Mouse (Mus musculus): ENCODE data around the gene Dgkh.
"Not testable (repeated sequence)": the region's sequence is repeated elsewhere in the genome, so short reads cannot be mapped to it uniquely, and the experiment has no call there.

The Dgkh gene

DNA sequence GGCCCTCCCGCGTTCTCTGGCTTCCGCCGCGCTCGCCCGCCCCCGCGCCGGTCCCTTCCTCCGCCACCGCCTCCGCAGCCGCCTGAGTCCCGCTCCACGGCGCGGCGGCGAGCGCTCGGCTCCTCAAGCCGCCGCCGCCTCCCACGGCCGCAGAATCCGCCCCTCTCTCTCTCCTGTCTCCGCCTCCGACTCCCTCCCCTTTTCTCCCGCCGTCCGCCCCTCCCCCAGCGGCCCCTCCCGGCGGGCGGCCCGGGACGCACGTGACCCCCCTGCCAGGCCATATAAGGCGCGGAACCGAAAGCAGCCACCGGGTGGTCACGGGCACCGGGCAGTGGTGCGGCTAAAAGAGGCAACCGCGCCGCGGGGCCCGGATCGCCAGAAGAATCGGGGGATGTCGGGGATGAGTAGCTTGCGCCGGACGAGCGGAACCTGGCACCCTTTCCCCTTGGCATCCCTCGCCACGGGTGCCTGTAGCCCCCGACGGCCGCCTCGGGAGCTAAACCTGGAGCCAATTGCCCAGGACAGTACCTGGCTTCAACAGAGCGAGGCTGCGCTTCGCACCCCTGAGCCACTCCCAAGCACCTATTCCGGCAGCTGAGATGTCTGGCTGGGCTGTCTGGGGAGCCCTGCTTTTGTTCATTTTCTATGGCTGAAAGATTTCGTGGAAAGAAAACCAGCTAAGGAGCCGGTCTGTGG lies at the start of gene Dgkh:
Gene Dgkh (minus strand): TSS at position 160 of the 696 bp plus-strand sequence.
- peak; percentile 58 to 84 for DNase-seq (ENCODE audit: low spot score in 2 of 2)

DNA sequence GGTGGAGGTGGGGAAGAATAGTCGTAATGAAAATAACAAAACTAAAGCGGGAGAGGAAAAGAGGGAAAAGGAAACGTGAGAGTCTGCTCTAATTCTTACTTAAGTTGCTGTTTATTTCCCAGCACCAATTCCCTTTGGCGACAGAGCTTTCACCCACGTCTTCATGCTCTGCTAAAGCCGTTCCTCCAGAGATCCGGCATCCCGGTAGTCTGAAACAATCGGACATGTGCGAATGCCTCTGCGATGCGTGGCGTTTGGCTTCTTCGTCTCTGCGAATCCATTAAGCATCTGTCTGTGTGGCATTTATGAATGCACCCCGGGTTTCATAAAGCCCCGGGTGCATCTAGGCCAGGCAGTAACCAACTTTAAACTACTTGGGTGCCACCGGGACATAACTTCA lies 44.6 kb upstream of the Dgkh start:
- DNase-seq (ENCODE audit: low spot score in 2 of 2), result peak in 1 of 2 experiments; percentile 29

DNA sequence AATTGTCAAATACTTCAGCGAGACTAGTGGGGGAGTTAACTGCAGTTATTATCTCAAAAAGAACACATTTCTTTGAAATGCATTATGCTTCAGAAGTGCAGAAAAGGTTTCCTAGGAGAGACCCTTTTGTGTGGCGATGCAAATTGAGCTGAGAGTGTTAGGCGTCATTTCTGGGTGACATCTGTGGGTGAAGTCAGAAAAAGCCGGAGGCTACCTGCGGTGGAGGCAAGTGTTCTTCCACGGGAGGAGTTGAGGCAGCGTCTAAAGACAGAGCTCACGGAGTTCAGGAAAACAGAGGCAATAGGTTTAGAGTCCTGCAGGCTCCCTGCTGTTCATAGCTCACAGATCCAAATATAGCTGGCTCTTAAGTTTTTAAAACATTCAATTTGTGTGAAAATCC lies 44.1 kb upstream of the Dgkh start:
- DNase-seq (ENCODE audit: low spot score in 2 of 2), result peak in 1 of 2 experiments; percentile 10

DNA sequence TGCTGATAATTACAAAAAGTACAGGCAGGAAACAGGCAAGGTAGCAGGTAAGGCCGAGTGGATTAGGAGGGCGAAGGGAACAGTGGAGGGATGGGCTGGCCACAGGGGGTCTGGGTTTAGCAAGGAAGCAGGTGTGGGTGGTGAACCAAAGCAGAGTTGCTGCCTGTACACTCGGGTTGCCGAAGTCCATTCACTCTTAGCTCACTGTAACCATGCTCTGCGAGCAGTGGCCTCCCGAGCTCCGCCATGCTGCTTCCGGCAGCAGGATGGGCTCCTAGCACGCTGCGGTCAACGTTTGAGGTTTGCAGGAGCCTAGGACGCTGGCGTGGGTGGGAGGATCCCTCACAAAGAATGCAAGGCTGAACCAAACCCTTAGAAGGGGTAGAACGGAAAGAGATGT lies 43.1 kb upstream of the Dgkh start:
- DNase-seq (ENCODE audit: low spot score in 2 of 2), result no peak

DNA sequence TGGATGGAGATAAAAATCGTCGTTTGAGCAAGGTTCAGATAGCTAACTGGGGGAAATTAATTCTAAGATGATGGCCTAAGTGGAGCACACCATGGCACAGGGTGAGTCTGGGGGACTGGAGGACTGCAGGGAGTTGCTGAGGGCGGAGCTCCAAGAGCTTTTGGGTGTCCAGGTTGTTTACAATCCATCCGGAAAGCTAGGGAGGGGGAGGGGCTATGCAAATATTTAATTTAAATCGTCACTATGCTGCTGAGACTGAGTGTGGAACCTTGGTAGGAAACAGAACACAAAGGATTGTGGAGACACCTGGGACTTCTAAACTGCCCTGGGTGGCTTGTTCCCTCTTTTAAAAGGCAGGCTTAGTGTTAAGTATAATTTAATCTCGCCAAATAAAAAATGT lies 42.6 kb upstream of the Dgkh start:
- DNase-seq (ENCODE audit: low spot score in 2 of 2), result no peak

DNA sequence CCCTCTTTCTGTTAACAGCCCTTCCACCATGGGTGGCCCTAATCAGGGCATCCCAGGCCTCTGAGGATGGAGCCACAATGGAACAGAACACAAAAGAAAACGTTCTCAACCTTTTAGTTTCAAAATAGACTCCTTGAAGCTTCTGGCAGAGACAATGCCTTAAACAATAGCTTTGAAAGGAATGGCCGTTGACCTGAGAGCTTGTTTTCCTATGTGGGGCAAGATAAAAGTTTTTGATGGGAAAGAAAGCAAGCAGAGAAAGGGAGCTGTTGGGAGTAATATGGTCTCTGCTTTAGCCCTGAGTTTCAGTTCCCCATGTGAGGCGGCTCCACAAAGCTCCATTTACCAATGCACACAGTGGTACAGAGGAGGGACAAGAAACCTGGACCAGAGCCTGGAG lies 37.9 kb upstream of the Dgkh start:
- no peak for DNase-seq (ENCODE audit: low spot score in 2 of 2)

DNA sequence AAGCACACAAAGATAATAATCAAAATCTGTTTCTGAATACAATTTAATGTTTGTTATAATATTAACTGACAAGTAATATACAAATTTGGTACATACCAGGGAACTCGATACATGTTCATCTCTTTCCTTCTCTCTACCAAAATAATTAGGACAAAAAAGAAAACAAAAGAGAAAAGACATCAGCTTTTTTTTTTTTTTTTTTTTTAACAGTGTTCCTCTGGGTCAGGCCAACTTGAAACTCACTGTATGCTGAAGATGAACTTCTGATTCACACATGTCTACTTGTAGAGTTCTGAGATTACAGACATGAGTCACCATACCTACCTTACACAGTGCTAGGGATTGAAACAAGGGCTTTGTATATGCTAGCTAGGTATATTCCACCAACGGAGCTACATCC lies 28.5 kb upstream of the Dgkh start:
- no peak for DNase-seq (ENCODE audit: low spot score in 2 of 2)

DNA sequence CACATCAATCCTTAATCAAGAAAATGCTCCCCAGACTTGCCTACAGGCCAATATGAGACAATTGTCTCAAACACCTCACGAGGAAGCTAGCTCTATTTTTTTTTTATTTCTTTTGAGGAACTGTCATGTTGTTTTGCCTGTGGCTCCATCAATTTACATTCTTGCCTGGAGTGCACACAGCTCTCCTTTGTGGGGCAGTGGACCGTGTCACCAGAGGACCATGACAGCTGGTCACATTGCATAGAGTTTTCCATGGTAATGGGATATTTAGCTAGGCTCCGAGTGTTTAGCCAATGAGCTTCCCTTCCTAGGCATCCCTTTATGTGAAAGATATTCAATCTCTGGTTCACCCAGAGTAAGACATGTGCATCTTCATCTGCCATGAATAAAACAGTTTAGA lies 26.9 kb upstream of the Dgkh start:
- no peak for DNase-seq (ENCODE audit: low spot score in 2 of 2)

DNA sequence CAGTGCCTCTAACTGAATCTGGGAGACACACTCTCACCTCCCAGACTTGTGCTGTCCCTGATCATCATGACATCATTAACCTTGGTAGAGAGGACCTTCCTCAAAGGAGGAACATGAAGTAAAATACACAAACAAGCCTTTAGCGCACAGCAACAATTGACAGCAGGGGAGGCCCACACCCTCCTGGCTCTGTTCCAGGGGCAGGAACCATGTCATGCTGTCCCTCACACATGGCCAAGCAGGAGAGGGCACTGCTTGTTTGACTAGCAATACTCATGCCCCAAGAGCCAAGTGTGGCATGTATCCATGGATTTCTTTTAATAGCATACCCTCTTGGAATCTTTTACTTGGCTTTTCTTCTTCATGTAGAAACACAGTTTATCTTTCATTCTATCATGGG lies 22.7 kb upstream of the Dgkh start:
- DNase-seq (ENCODE audit: low spot score in 2 of 2), result no peak

DNA sequence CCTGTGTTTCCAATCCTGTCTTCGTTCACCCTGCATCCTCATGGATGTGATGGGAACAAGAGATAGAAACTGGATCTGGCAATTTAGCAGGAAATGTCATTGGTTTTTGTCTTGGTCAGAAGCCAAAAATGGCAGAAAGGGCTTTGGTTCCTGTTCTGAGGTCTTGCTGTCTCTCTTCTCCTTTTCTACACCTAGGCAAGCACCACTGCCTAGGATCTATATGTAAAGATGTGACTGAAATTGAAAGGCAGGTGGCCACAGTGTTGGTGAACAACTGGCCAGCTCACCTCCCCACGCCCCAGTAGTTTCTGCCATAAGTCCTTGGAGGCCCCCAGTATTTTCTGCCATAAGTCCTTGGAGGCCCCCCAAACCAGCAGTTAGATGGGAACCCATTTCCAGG lies 16.1 kb upstream of the Dgkh start:
- no peak for DNase-seq (ENCODE audit: low spot score in 2 of 2)

DNA sequence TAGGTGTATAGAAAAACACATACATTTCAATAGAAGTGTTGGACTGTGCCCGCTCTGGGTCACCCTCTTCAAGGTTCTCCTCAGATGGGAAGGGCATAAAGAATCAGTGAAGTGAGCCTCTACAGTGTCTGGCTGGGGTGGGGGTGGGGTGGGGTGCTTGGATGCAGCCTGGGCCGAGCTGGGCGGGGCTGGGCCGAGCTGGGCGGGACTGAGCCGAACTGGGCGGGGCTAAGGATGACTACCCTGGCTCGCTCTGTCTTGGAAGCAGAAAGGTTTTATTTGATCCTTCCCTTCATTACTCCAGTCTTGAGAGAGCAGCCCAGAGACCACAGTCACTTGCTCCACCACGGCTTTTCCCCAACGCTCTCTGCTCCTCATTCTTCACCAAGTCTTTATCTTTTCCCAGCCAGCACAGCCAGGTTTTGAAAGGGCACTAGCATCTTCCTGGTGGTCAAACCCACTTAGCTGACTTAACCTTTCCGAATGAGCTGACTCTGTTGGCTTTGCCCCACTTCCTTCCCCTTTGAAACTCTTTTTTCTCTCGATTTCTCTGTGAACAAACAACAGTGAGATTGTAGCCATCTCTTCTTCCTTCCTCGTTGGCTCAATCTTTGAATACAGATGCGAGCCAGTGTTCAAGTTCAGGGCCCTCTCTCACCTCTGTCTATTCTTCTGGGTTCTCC lies 15.5 kb upstream of the Dgkh start:
- DNase-seq (ENCODE audit: low spot score in 2 of 2), result no peak

DNA sequence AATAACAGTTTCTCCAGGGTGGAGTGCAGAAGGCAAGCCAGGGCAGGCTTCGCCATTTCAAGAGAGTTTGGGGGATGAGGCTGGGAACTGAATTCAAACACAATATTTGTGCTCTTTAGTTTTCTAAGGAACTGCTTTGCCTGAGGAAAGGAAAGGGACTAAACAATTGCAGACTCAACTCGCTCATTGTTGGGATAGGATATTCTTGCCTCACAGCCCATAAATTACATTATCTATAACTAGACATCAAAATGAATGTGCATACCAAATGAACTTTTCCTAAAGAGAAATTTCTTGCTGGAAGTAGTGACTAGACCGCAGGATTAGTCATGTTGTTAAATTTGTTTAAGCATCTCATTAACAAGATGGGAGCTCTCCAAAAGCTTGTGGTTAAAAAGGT lies 14.9 kb upstream of the Dgkh start:
- no peak for DNase-seq (ENCODE audit: low spot score in 2 of 2)

DNA sequence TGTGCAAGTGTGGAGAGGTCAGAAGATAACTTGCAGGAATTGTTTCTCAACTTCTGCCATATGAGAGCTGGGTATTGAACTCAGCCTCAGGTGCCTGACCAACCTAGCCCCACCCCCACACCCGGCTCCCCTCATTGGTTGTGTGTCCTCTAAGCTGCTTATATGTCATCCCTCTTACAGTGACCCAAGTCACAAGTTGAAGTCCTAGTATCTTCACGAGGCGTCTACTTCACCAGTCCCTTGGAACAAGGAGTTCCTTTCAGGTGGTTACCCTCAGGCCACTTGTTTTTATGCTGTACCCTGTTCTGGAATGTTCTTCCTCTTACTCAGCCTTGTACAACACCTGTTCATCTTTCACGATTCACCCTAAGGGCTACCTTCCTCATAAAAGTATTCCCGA lies 2.0 kb upstream of the Dgkh start:
- no peak for DNase-seq (ENCODE audit: low spot score in 2 of 2)

DNA sequence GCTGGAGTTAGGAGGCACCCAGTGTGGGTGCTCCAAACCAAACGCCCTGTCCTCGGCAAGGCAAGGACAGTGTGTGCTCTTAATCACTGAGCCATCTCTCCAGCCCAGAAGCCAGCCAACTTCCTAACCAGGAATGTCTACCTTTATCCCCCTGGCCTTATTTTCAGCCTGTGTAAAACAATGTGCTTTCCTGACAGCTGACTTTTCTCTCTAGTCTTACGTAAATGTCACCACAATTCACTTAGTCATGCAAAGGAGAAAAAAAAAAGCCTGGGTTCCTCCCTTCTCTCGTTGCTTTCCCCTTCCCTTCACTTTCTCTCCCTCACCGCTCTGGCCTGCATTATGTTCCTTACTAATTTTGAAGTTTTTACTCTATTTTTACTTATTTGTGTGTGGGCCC lies 1.6 kb upstream of the Dgkh start:
- not testable (repeated sequence) for DNase-seq (ENCODE audit: low spot score in 2 of 2)

DNA sequence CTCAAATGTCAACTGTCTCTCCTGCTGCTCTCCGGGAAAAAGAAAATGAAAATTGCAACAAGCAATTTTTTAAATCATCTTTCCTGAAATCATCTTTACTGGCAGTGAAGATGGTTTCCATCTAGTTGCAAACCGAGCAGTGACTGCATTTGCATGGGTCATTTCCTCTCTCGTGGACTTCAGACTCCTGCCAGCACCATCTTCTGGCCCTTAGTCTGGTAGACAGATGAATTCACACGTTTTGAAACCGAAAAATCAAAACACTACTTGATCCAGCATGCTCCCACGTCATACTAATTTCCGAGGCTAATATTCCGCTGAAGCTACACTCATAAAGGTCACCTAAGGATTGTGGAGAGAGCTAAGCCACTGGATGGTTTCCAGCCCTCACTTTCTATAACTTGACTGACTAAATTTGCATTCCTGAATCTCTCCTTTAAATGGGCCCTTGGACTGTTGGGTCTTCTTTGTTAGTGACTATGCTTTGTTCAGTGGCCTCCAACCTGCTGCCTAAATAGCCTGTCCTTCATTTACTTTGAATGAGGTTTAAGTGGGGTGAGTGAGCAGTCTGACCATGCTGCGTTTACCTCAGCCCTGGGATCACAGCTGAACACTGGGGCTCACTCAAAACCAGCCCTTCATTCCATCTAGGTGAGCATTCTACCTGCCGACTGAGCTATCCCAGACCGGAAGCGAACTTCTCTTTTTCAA lies 945 bp upstream of the Dgkh start:
- DNase-seq (ENCODE audit: low spot score in 2 of 2), result no peak

DNA sequence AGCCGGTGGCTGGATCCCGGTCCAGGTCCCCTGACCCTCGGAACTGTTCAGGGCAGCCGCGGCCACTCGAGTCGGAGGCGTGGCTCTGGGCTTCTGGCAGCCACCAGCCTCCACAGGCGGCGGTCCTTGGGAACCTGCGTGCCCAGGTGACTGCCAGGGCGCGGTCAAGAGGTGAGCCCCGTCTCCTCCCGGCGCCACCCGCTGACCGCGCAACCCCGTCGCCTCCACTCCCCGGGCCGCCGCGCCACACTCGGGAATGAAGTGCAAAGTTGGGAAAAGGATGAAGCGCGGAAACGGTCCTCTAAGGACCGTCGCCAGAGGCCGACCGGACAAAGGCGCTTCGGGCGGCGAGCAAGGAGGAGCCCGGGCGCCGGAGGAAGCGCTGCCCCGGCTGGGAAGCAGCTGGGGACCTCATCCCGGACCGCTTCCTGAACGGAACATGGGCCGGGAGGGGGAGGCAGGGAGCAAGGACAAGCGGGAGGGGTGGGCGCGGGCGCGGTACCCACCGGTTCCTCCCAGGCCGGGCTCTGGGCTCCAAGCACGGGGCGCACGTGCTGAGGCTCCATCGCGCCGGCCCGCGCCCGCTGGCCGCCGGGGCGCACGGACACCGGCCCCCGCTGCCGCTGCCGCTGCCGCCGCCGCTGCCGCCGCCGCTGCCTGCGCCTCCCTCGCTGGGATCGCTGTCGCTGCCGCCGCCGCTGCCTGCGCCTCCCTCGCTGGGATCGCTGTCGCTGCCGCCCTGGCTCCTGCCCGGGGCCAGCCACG lies 542 bp downstream of the Dgkh start:
- DNase-seq (ENCODE audit: low spot score in 2 of 2), result no peak

DNA sequence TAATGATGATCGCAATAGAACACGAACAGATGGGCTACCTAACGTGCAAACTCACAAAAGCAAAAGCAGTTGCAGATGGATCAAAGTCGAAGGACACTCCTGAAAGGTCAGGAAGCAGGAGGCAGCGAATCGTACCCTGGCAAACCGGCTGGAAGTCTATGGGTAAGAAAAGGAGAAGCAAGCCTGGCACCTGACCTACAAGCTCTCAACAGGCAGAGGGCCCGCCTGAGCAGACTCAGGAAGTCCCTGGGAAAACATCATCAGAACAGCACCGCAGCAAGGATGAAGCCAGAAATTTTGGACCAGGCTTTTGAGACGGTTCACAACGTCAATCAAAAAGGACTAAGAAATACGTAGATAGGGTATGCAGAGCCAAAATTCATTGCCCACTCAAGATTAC lies 1.3 kb downstream of the Dgkh start:
- peak in 1 of 2 experiments; percentile 52 for DNase-seq (ENCODE audit: low spot score in 2 of 2)

DNA sequence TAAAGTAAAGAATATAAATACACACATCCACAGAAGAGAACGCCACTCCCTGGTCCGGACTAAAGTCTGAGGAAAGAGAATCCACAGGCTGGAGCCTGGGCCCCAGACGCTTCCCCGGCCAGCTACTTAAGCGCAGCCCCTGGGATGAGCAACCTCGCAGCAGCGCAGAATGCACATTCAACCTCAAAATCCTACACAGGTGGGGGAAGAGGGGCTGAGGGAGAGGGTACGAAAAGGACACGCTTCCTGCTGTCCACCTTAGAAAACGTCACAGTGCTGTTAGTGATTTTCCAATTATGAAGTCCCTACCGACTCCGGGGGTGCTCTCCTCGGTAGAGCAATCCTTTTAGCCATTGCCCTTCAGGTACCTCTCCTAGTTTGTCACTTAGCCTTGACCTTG lies 6.6 kb downstream of the Dgkh start:
- no peak for DNase-seq (ENCODE audit: low spot score in 2 of 2)

DNA sequence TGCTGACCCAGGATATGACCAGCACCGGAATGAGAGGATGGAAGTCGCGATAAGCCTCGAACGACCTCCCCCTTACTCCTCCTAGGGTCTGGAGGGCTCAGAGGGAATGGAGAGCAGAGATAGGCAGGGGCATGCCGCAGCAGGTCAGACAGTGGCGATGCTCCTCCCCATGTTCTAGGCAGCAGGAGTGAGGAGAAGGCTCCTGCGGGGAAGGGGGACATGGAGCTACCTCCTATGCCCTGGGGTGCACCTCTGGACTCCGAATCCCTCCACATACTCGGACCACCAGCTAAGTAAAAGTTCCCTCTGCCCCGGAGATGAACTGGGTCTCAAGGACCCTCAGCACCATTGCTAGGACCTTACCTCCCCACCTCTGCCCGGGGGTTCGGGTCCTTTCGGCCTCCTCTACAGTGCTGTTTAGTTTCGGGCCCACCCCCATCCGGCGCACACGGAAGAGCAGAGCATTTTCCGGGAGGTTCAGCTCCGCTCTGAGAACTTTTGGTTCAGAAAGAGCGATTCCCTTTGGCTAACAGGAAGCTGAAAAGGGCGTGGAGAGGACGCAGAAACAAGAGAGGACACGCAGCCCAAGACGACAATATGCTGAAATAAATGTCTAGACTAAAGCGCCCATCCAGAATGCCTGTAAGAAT lies 7.1 kb downstream of the Dgkh start:
- no peak for DNase-seq (ENCODE audit: low spot score in 2 of 2)

DNA sequence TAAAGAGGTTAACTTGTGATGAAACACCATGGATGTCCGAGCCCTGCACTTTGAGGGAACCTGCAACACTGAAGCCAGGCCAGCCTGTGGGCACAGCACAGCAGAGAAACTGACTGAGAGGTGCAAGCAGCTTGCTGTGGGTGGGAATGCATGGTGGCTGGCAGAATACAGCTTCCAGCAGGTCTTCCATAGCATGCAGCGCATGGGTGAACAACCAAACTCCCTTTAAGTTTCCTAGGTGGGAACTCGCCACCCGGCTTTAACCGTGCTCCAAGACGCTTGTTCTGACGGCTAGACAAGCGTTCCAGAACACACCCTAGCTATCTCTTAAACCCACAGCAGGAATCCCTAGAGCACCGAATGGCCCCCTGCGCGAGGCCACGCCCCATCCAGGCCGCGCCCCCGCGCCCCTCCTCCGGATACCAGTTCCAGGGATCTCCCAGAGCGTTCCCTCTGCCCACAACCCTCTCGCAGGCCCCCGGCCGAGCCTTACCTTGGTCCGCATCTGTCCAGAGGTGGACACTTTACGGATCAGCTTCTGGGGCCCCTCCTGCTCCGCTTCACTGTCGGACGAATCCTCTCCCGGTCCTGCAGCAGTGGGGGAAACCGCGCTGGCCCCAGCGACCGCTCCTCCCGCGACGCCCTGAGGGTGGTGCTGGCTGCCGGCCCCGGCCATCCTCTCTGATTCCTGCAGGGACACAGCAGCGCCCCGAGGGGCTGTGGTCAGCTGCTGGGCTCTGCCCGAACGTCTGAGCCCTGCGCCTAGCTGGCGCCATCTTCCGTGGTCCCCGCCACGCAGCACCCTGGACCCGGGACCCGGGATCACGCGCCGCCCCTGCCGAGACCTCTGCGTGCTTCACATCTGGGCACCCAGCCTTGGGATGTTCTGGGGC lies 7.9 kb downstream of the Dgkh start:
- peak in 1 of 2 experiments; percentile 43 for DNase-seq (ENCODE audit: low spot score in 2 of 2)

DNA sequence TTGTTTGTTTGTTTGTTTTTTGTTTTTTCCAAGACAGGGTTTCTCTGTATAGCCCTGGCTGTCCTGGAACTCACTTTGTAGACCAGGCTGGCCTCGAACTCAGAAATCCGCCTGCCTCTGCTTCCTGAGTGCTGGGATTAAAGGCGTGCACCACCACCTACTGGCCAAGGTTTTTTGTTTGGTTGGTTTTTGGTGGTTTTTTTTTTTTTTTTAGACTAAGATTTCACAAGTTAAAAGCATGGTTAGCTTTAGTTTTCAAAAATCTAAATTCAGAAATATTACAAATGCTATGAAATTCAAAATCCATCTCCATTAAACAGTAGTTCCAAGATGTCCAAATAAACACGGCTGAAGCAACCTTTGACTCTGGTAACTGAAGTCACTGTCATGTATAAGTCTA lies 8.9 kb downstream of the Dgkh start:
- DNase-seq (ENCODE audit: low spot score in 2 of 2), result not testable (repeated sequence)

Data from left cerebral cortex, adult 9 months (tissue).